Mouse (Mus musculus) liver (tissue): ENCODE measurements around the gene 1700122O11Rik.

Experiments used
- DNase-seq: peaks from one replicate; pipeline ENCODE4 v3.0.0-alpha.2; 2020; ENCODE audit warnings: mixed read lengths

1700122O11Rik gene

GRCm38 (mm10) chr17:48027677-48028076, 10.4 kb downstream of the 1700122O11Rik start:
- DNase-seq = no peak

DNA sequence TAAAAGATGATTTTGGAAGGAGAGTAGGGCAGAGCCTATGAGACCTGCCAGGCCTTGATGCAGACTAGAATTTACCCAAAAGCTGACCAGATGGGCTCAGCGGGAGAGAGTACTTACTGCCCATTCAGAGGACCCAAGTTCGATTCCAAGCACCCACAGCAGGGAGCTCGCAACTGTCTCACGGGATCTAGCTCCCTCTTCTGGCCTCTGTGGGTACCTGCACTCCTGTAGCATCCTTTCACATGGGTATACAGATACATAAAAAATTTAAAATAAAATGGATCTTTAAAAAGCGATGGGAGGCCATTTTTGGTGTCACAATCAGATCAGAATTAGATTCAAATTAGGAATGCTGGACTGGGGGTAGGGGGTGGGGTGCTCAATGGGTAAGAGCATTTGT, 11.1 kb downstream of the 1700122O11Rik start:
- DNase-seq = no peak

DNA sequence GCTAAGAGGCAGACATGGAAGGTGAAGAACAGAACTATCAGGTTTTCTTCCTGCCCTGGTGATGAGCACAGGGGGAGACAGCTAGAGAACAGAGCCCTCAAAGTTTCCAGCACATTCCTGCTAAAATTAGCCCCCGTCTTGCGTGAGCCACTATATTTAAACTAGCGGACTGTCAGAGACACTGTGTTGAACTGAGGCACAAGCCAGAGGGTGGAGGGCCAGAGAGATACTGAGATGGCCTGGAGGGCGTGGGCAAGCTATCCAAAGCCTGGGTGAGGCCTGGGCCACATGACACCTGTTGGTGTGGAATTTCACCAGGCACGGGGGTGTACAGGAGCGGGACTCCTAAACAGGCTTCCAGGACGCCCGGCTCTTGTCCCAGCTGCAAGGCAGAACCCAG, 14.0 kb downstream of the 1700122O11Rik start:
- no peak for DNase-seq

- DNase-seq = peak; percentile 68
Observed at GRCm38 (mm10) chr17:48019585-48019984, 18.5 kb downstream of the 1700122O11Rik start.

- no peak for DNase-seq
Observed at GRCm38 (mm10) chr17:48016566-48016965, 21.5 kb downstream of the 1700122O11Rik start.

DNA sequence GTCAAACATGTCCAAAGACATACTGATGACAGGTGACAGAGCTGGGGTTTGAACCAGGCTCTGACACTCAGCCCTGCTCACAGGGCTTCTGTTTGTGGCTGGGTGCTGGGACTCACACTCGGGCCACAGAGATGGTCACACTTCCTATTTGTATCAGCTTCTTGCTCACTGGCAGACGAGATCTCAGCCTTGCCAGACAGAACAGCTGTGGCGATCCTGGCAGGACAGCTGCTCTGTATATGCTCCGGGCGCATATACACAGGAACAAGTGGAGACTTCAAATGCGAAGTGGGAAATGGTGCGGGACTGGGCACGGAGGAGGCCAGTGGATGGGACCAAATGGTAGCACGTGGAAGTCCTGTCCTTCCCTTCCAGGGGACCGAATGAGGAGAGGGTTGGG, 25.5 kb downstream of the 1700122O11Rik start:
- no peak for DNase-seq

GRCm38 (mm10) chr17:48011105-48011504, 27.0 kb downstream of the 1700122O11Rik start:
- no peak for DNase-seq

DNA sequence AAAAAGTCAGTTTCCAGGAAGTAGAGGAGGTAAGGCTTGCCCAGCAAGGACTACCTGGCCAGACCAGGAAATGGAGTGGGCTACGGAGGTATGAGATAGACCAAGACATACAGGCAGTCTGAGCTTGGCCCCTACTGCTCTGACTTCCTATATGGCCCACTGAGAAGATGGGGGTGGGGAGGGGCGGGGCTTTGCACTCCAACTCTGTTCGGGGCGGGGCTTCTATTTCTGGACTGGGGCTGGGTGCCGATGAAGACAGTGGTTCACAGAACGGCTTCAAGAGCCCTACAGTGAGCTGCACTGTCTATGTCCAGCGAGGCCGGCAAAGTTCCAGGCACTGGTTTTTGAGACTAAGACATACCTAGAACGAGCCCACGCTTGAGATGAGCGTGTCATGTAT, 27.8 kb downstream of the 1700122O11Rik start:
- DNase-seq = peak; percentile 67

GRCm38 (mm10) chr17:48005816-48006215, 32.3 kb downstream of the 1700122O11Rik start:
- DNase-seq = no peak

- DNase-seq = peak; percentile 60
Observed at GRCm38 (mm10) chr17:48005091-48005490, 33.0 kb downstream of the 1700122O11Rik start.

- no peak for DNase-seq
Observed at GRCm38 (mm10) chr17:48004619-48005018, 33.5 kb downstream of the 1700122O11Rik start.

DNA sequence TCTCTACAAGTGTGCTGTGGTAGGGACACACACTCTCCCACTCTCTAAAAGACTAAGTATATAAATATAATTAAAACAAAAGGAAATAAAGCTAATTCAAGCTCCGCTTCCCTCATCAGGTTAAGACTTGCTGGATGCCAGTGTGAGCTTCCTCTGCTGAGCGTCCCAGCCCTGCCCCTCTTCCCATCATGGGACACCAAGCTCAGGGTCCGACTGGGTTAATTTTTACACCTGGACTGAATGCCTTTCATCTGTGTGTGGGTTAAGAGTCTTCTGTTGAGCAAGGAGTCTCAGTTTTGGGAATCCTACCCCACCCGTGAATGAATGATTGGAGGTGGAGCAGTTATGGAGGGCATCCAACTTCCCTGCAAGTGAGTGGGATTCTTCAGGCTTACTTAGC, 35.6 kb downstream of the 1700122O11Rik start:
- no peak for DNase-seq

DNA sequence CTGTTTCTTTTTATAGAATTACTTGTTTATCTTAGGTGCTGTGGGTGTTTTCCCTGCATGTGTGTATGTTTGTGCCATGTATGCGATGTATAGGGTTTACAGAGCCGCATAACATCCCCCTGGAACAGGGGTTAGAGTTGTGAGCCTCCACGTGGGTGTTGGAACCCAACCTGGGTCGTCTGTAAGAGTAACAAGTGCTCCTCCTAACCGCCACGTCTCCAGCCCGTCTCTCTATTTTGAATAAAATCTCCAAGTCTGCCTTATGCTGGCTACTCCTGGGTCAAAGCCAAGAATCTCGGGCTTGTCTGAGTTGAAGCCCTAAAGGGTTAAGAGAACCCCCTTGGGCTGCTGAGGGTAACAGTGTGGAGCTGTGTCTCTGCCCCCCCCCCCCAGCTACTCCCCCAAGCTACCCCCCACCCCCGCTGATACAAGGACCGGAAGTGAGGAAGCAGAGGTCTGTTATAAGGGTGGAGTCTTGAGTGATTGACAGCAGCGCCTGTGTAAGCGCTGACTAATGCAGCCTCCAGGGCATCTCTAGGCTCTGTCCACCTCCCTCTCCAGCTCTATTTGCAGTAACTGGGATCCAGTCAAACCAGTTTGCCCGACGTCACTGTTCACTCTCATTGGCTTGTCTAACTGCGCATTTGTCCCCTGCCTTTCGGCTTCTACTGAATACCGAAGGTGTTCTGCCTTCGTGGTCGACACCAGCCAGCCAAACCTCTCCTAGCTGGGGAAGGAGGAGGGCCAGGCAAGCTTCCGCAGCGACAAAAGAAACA, 36.3 kb downstream of the 1700122O11Rik start:
- peak; percentile 77 for DNase-seq

DNA sequence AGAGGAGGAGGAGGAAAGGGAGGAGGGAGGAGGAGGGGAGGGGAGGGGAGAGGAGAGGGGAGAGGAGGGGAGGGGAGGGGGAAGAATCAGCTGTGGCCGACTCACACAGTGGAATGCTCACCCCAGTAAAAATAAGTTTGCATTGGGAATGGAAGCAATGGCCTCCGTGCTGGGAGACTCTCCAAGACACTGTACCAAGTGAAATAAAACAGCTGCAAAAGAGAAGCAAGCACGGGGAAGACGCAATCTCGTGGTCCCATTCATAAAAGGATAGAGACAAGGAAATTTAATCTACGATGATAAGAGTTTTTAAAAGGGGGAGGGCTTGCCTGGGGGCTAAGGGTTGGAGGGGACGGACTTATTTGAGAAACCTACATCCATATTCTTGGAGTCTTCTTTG, 36.9 kb downstream of the 1700122O11Rik start:
- no peak for DNase-seq

DNA sequence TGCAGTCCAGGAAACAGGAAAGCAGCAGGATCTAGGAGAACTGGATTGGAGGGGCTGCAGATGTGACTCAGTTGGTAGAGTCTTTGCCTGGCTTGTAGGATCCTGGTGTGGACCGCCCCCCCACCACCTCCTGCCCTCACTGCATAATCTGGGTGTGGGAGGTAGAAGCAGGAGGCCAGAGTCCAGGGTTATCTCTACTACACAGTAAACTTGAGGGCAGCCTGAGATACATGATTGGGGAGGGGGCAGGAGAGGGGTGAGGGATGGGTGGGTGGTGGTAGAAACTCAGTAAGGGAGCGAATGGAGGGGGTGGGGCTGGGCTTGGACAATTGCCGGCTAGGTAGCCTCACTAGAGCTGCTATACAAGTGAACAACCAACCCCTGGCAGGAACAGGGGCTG, 38.3 kb downstream of the 1700122O11Rik start:
- DNase-seq = peak; percentile 71

GRCm38 (mm10) chr17:47999403-47999802, 38.7 kb downstream of the 1700122O11Rik start:
- DNase-seq = no peak

GRCm38 (mm10) chr17:47997806-47998205, 40.3 kb downstream of the 1700122O11Rik start:
- no peak for DNase-seq

- no peak for DNase-seq
Observed at GRCm38 (mm10) chr17:47990392-47991123, 47.5 kb downstream of the 1700122O11Rik start.

DNA sequence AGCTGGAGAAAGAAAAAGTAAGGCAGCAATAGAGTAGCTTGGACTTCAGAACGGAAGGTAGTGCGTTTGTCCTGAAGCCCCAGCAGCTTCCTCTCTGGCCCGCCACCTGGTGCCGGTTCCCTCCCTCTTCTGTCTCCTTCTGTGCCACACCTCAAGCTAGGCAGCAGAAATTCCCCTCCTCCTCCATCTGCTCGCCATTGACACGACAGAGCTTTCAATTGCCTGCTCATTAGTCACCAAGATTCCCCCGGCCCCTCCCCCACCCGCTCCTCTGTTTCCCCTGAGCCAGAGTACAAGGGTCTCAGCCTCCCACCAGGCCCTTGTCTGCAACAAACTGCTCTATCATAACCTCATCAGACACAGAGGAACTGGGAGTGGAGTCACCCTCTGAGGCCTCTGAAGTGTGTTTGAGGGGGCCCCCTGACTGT, 48.1 kb downstream of the 1700122O11Rik start:
- peak; percentile 46 for DNase-seq

- DNase-seq = no peak
Observed at GRCm38 (mm10) chr17:47988811-47989210, 49.3 kb downstream of the 1700122O11Rik start.

GRCm38 (mm10) chr17:47988074-47988473, 50.0 kb downstream of the 1700122O11Rik start:
- no peak for DNase-seq
